Mouse (Mus musculus) thymus, postnatal 0 days (tissue): ENCODE results near the gene Mdn1. TPM values are rescaled to one million over a fixed set of nuclear protein-coding genes. Genes with fewer than 3 reads are reported as not detected.

Experiments
- DNase-seq: peaks from one replicate; pipeline ENCODE4 v3.0.0-alpha.2; 2015; ENCODE audit warnings: low spot score
- polyA plus RNA-seq: library from polyadenylated mRNA; unstranded; fragments of >200 nt; fragmentation: Nextera tagmentation; extraction: Ambion mirVana; gene quantifications from 2 replicates; pipeline ENCODE4 v1.2.1, GENCODE M21; 2015

Mdn1 gene
- polyA plus RNA-seq, result 10.8 and 11.7 TPM in 2 replicates

- DNase-seq, result peak; percentile 95
These were observed at the start of gene Mdn1 for GRCm38 (mm10) chr4:32656918-32657662. Gene Mdn1 (plus strand): TSS chr4:32657119.

- DNase-seq, result peak; percentile 100
These were observed 41.7 kb upstream of the Mdn1 start, which contains the start of gene Casp8ap2 for GRCm38 (mm10) chr4:32615034-32615881. Gene Casp8ap2 (plus strand): TSS chr4:32615451.

- no peak for DNase-seq
These were observed 35.3 kb upstream of the Mdn1 start for GRCm38 (mm10) chr4:32621637-32622036.

GRCm38 (mm10) chr4:32651669-32652068 lies 5.2 kb upstream of the Mdn1 start:
- no peak for DNase-seq

GRCm38 (mm10) chr4:32656146-32656904 lies 594 bp upstream of the Mdn1 start:
- peak; percentile 27 for DNase-seq

- DNase-seq, result no peak
These were observed 8.9 kb downstream of the Mdn1 start for GRCm38 (mm10) chr4:32665843-32666242.

GRCm38 (mm10) chr4:32668291-32668690 lies 11.4 kb downstream of the Mdn1 start:
- no peak for DNase-seq

- peak; percentile 28 for DNase-seq
These were observed 12.9 kb downstream of the Mdn1 start for GRCm38 (mm10) chr4:32669825-32670224.

GRCm38 (mm10) chr4:32674025-32674424 lies 17.1 kb downstream of the Mdn1 start:
- DNase-seq, result no peak

GRCm38 (mm10) chr4:32677471-32677870 lies 20.6 kb downstream of the Mdn1 start:
- DNase-seq, result no peak

GRCm38 (mm10) chr4:32680843-32681242 lies 23.9 kb downstream of the Mdn1 start:
- DNase-seq, result no peak

GRCm38 (mm10) chr4:32682471-32682870 lies 25.6 kb downstream of the Mdn1 start:
- no peak for DNase-seq

GRCm38 (mm10) chr4:32683061-32683582 lies 26.2 kb downstream of the Mdn1 start:
- DNase-seq, result no peak

GRCm38 (mm10) chr4:32717733-32718132 lies 60.8 kb downstream of the Mdn1 start:
- DNase-seq, result no peak

- DNase-seq, result peak; percentile 30
These were observed 88.5 kb downstream of the Mdn1 start for GRCm38 (mm10) chr4:32745394-32745793.

GRCm38 (mm10) chr4:32748396-32748795 lies 91.5 kb downstream of the Mdn1 start:
- DNase-seq, result no peak

GRCm38 (mm10) chr4:32750711-32751110 lies 93.8 kb downstream of the Mdn1 start:
- DNase-seq, result no peak

- DNase-seq, result no peak
These were observed 100.5 kb downstream of the Mdn1 start for GRCm38 (mm10) chr4:32757430-32757829.

GRCm38 (mm10) chr4:32767471-32767870 lies 110.6 kb downstream of the Mdn1 start:
- DNase-seq, result no peak

- peak; percentile 83 for DNase-seq
These were observed 111.1 kb downstream of the Mdn1 start for GRCm38 (mm10) chr4:32768046-32768445.

- no peak for DNase-seq
These were observed 113.4 kb downstream of the Mdn1 start for GRCm38 (mm10) chr4:32770284-32770810.
